Mouse (Mus musculus) cerebellum, adult 18-20 months (tissue): Measurements from ENCODE around the gene Pik3ap1.

Experiments used
- DNase-seq, 2 experiments: peaks; one replicate each; pipeline ENCODE4 v3.0.0; 2021

The Pik3ap1 gene

GRCm38 (mm10) chr19:41270151-41270727 is 114.7 kb downstream of the Pik3ap1 start:
- DNase-seq = no peak

GRCm38 (mm10) chr19:41266251-41266901 is 118.5 kb downstream of the Pik3ap1 start:
- DNase-seq = no peak

- DNase-seq = peak in 1 of 2 experiments; percentile 11
Observed at GRCm38 (mm10) chr19:41264331-41264799, 120.5 kb downstream of the Pik3ap1 start.

DNA sequence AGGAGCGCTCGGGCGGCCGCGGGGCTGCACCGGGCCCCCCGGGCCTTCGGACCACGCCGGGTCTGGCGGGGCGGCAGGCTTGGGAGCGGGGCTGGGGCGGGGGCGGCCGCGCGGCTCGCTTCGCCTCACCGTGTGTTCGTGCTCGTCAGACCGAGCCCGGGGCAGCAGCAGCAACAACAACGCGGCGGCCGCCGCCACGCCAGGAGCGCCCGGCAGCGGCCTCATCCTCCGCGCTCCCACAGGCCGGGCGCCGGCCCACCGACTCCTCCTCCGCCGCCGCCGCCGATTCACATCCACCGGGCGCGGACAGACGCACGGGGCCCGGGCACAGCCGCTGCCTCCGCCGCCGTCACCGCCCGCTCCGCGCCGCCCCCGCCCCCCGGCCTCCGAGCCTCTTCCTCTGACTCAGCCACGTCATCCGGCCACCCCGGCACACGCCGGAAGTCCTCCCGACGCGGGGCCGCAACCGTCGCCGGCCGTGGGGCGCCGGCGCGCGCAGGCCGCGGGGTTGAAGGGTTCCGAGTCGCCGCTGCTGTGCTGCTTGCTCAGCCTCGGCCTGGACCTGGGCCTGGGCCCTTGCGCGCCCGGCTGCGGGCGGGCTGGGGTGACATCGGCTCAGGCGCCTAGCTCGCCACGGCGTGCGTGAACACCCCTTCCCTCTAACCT is 121.1 kb downstream of the Pik3ap1 start, which contains the start of gene Tm9sf3:
TSS of gene Tm9sf3 (minus strand) at position 368 of the 666 bp plus-strand sequence.
- peak; percentile 89 to 92 for DNase-seq

- DNase-seq = peak; percentile 68 to 77
Observed at GRCm38 (mm10) chr19:41262712-41263629, 121.9 kb downstream of the Pik3ap1 start.

DNA sequence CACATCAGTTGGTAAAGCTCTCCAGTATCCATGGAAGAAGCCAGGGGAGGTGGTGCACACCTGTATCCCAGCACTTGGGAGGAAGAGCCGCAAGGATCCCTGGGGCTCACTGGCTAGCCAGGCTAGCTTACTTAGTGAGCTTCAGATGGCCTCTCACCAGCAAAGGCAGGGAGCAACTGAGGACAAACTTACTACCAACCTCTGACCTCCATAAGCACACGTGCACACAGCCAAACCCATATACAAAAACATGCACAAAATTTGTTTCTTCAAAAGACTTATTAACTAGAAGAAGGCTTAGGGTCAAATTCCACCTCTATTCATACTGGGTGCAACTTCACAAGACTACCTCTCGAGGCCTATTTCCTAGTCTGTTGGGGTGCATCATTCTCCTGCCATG is 124.2 kb downstream of the Pik3ap1 start:
- DNase-seq = no peak

DNA sequence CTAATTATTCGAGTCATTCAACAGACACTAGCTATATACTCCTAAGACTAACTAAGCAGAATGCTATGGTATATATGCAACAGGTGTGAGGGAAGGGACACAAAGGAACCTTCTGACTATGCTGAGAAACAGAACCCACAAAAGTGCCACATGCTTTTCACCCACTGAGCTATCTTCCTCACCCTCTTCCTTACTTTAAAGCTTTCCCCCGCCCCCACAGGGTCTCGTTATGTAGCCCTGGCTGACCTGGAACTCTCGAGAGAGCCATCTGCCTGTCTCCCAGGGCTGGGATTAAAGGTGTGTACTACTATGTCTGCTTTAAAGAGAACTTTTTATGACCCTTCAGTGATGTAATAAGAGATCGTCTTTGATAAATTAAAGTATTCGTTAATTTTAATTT is 125.6 kb downstream of the Pik3ap1 start:
- no peak for DNase-seq

GRCm38 (mm10) chr19:41258707-41259106 is 126.2 kb downstream of the Pik3ap1 start:
- peak; percentile 22 to 30 for DNase-seq

DNA sequence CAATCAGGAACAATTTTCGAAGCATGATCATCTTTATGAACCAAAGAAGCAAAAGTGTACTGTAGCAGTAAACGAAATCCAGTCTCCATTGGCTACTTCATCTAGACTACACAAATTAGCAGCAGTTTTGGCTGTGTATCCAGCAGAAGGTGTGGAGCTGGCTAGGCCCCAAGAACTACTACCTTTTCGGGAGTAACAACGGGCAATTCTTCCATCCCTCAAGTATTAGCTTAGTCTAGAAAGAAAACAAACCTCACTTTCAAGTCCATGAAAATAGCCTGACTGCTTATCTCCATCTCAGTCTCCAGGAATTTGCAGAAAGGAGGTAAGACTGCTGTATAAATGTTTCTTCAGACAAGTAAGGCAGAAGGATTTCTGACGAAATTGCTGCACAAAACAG is 130.3 kb downstream of the Pik3ap1 start:
- peak in 1 of 2 experiments; percentile 19 for DNase-seq

- no peak for DNase-seq
Observed at GRCm38 (mm10) chr19:41248968-41249367, 135.9 kb downstream of the Pik3ap1 start.

- DNase-seq = no peak
Observed at GRCm38 (mm10) chr19:41248271-41248670, 136.6 kb downstream of the Pik3ap1 start.

GRCm38 (mm10) chr19:41246271-41246670 is 138.6 kb downstream of the Pik3ap1 start:
- DNase-seq = no peak

DNA sequence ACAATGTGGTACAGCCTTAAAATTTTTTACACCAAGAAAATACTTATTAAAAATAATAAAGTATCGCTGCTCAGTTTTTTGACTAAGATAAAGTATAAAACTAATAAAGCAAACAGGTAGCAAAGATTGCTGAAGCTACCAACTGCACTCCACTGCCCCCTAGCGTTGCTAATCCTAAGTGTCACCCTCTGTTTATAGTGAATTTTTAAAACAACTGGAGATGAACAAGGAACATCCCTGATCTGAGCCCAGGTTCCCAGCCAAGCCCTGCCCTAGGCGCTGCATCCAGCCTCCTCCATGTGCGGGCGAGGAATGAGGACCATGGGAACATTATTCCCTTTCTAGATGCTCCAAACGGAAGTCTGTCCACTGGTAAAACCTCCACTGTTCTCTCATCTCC is 140.3 kb downstream of the Pik3ap1 start:
- DNase-seq = peak; percentile 40 to 56

DNA sequence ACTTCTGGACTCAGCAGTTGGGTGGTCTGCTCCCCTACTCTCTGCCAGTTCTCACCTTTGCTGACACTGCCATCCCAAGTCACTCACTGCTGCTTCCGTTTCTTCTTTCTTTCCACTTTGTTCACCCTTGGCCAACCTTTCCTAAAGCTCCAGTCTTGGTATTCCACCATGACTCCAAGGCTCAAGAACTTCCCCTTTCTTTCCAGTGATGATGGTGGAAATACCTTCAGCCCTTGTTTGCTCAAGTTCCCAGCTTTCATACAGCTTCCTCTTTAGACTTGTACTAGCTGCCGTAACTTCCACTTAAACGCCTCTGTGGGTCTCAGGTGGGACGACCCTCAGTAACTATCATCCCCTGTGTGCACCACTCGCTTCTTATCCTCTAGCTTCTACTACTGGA is 142.9 kb downstream of the Pik3ap1 start:
- no peak for DNase-seq

- no peak for DNase-seq
Observed at GRCm38 (mm10) chr19:41233698-41234097, 151.2 kb downstream of the Pik3ap1 start.
